Mouse (Mus musculus) midbrain, embryonic 15.5 days (tissue): ENCODE data around the gene Ubald2. TPM values are rescaled to one million over a fixed set of nuclear protein-coding genes. Genes with fewer than 3 reads are reported as not detected.

ENCODE experiments used
- ATAC-seq: fragments of 200-750 bp; cut with Nextera tagmentation; replicated peaks from 2 replicates; pipeline ENCODE4 v1.8.0; 2017; ENCODE audit warnings: moderate TSS enrichment
- H3K27ac ChIP-seq: fragments of 300-500 bp; sonication (generic); 2 replicates; pipeline ENCODE4 v1.5.1; 2015; ENCODE audit warnings: mild to moderate bottlenecking, inconsistent platforms
- H3K27me3 ChIP-seq: fragments of 300-500 bp; sonication (generic); replicated peaks from 2 replicates; pipeline ENCODE4 v1.6.1; 2015; ENCODE audit warnings: inconsistent platforms
- H3K36me3 ChIP-seq: fragments of 300-500 bp; sonication (generic); replicated peaks from 2 replicates; pipeline ENCODE4 v1.6.1; 2015; ENCODE audit warnings: inconsistent platforms
- H3K4me1 ChIP-seq: fragments of 300-500 bp; sonication (generic); 2 replicates; pipeline ENCODE4 v1.6.1; 2015; ENCODE audit warnings: inconsistent platforms
- H3K4me2 ChIP-seq: fragments of 300-500 bp; sonication (generic); 2 replicates; pipeline ENCODE4 v1.6.1; 2015; ENCODE audit warnings: inconsistent platforms, mild to moderate bottlenecking, moderate library complexity
- H3K4me3 ChIP-seq: fragments of 300-500 bp; sonication (generic); 2 replicates; pipeline ENCODE4 v1.5.1; 2015; ENCODE audit warnings: mild to moderate bottlenecking, inconsistent platforms
- H3K9ac ChIP-seq: fragments of 300-500 bp; sonication (generic); 2 replicates; pipeline ENCODE4 v1.6.1; 2015; ENCODE audit warnings: mild to moderate bottlenecking, inconsistent platforms
- H3K9me3 ChIP-seq: fragments of 300-500 bp; sonication (generic); 2 replicates; pipeline ENCODE4 v1.6.1; 2016; ENCODE audit warnings: inconsistent platforms
- WGBS: fragments of 180-500 bp; shearing (Covaris S2); methylation state at CpG from one replicate; pipeline ENCODE4 v1.1.7; 2015; ENCODE audit warnings: mixed read lengths; 5-methylcytosine and 5-hydroxymethylcytosine counted together
- polyA plus RNA-seq: library from polyadenylated mRNA; unstranded; fragments of >200 nt; fragmentation: Nextera tagmentation; extraction: Ambion mirVana; gene quantifications from 2 replicates; pipeline ENCODE4 v1.2.1, GENCODE M21; 2015

Ubald2 gene
- polyA plus RNA-seq, 1 experiment from 2014 or later = 40.9 TPM

- no peak overlapping the region for H3K4me3 ChIP-seq
- 72% methylated on average over 8 of the region's 8 CpGs for WGBS
- H3K36me3 ChIP-seq = peaks cover 48% of the 10 kb centered on the region
- no peak overlapping the region for H3K4me2 ChIP-seq
- no peaks in the 10 kb centered on the region for H3K4me1 ChIP-seq
- no peaks in the 10 kb centered on the region for H3K27me3 ChIP-seq
- ATAC-seq = no peak
- no peak overlapping the region for H3K27ac ChIP-seq
- H3K9me3 ChIP-seq = no peaks in the 10 kb centered on the region
- H3K9ac ChIP-seq = no peak overlapping the region
Observed at GRCm38 (mm10) chr11:116479832-116480231, 45.9 kb downstream of the Ubald2 start.

GRCm38 (mm10) chr11:116480975-116481374, 47.1 kb downstream of the Ubald2 start:
- Histone ChIP-seq H3K27ac (no peak overlapping the region), H3K9ac (no peak overlapping the region), H3K4me1 (no peaks in the 10 kb centered on the region), H3K9me3 (no peaks in the 10 kb centered on the region), H3K36me3 (peaks cover 53% of the 10 kb centered on the region), H3K4me2 (no peak overlapping the region), H3K4me3 (no peak overlapping the region), H3K27me3 (no peaks in the 10 kb centered on the region)
- 95% methylated on average over 8 of the region's 8 CpGs for WGBS
- ATAC-seq = no peak

GRCm38 (mm10) chr11:116481776-116482175, 47.9 kb downstream of the Ubald2 start:
- 78% methylated on average over 7 of the region's 7 CpGs for WGBS
- Histone ChIP-seq H3K27me3 (no peaks in the 10 kb centered on the region), H3K9me3 (no peaks in the 10 kb centered on the region), H3K36me3 (peaks cover 54% of the 10 kb centered on the region), H3K27ac (no peak overlapping the region), H3K4me3 (no peak overlapping the region), H3K4me2 (no peak overlapping the region), H3K9ac (no peak overlapping the region), H3K4me1 (no peaks in the 10 kb centered on the region)
- no peak for ATAC-seq

GRCm38 (mm10) chr11:116484261-116484660, 50.4 kb downstream of the Ubald2 start:
- no peak overlapping the region for H3K9ac ChIP-seq
- WGBS = 94% methylated on average over 8 of the region's 8 CpGs
- H3K4me2 ChIP-seq = no peak overlapping the region
- no peak overlapping the region for H3K27ac ChIP-seq
- no peak overlapping the region for H3K4me3 ChIP-seq
- peaks cover 10% of the 10 kb centered on the region for H3K4me1 ChIP-seq
- H3K9me3 ChIP-seq = no peaks in the 10 kb centered on the region
- H3K27me3 ChIP-seq = no peaks in the 10 kb centered on the region
- peaks cover 37% of the 10 kb centered on the region for H3K36me3 ChIP-seq
- ATAC-seq = no peak

- no peak overlapping the region for H3K9ac ChIP-seq
- H3K4me1 ChIP-seq = peaks cover 15% of the 10 kb centered on the region
- H3K9me3 ChIP-seq = no peaks in the 10 kb centered on the region
- no peak overlapping the region for H3K27ac ChIP-seq
- no peak overlapping the region for H3K4me2 ChIP-seq
- ATAC-seq = no peak
- H3K27me3 ChIP-seq = no peaks in the 10 kb centered on the region
- H3K4me3 ChIP-seq = no peak overlapping the region
- H3K36me3 ChIP-seq = peaks cover 17% of the 10 kb centered on the region; the same call in 1 of the 2 replicates
Observed at GRCm38 (mm10) chr11:116488207-116488606, 54.3 kb downstream of the Ubald2 start.

Other genes with a start within 250 kb of the Ubald2 start
- 86.7 and 92.5 TPM in 2 replicates for gene Ten1, start 235.2 kb upstream of the Ubald2 start, polyA plus RNA-seq
- 63.0 and 64.0 TPM in 2 replicates for gene Acox1, start 235.0 kb upstream of the Ubald2 start, polyA plus RNA-seq
- gene Evpl, start 196.0 kb upstream of the Ubald2 start, polyA plus RNA-seq = 0.84 and 0.96 TPM in 2 replicates
- gene Srp68, start 159.9 kb upstream of the Ubald2 start, polyA plus RNA-seq = 62.4 and 63.5 TPM in 2 replicates
- 0.45 and 0.57 TPM in 2 replicates for gene Galr2, start 153.2 kb upstream of the Ubald2 start, polyA plus RNA-seq
- gene Exoc7, start 126.9 kb upstream of the Ubald2 start, polyA plus RNA-seq = 109 and 110 TPM in 2 replicates
- 17.4 and 20.4 TPM in 2 replicates for gene Foxj1, start 98.7 kb upstream of the Ubald2 start, polyA plus RNA-seq
- gene Rnf157, start 21.1 kb upstream of the Ubald2 start, polyA plus RNA-seq = 66.1 and 68.0 TPM in 2 replicates
- gene Qrich2, start 32.1 kb downstream of the Ubald2 start, polyA plus RNA-seq = not detected in 2 replicates
- 199 and 200 TPM in 2 replicates for gene Prpsap1, start 60.1 kb downstream of the Ubald2 start, polyA plus RNA-seq
- gene Sphk1, start 96.8 kb downstream of the Ubald2 start, polyA plus RNA-seq = 5.3 and 7.3 TPM in 2 replicates
- 31.4 and 36.6 TPM in 2 replicates for gene Ube2o, start 147.4 kb downstream of the Ubald2 start, polyA plus RNA-seq
- gene Aanat, start 152.3 kb downstream of the Ubald2 start, polyA plus RNA-seq = 0.33 and 0.45 TPM in 2 replicates
- gene Rhbdf2, start 192.9 kb downstream of the Ubald2 start, polyA plus RNA-seq = 0.83 TPM in 2 replicates
- gene Prcd, start 219.4 kb downstream of the Ubald2 start, polyA plus RNA-seq = 1.5 and 3.0 TPM in 2 replicates
- gene Cygb, start 220.2 kb downstream of the Ubald2 start, polyA plus RNA-seq = 23.3 and 24.4 TPM in 2 replicates